Mouse (Mus musculus): Measurements from ENCODE around the gene Sbk3.

DNA sequence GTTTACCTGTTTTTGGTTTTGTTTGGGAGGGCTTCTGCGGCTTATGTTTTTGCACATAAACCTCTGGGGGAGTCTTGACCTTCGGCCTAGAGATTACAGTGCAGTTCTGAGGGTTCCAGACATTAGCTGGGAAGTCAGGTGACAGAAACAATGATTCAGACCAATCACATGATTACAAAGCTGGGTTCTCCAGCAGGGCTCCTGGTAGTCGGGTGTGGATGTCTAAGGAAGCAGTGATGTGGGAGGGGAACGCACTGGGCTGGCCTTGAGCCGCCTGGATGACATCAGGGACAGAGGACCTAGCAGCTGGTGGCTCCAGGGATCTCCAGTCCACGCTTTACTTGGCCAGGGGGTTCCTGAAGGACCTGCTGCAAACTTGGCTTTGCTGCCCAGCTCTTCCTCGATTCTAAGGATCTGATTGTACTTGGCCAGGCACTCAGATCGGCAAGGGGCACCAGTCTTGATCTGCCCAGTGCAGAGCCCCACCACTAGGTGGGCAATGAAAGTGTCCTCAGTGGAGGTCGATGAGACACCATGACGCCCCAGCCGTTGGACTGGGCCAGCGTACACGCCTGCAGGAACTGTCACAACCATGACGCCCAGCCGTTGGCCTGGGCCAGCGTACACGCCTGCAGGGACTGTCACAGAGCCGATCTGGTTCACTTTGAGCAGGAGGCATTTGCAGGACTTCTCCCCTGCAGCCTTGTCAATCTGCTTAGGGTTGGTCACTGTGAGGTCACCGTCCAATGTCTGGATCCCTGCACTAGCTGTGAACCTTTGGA lies 20.2 kb downstream of the Sbk3 start:
- TF ChIP-seq CTCF (IDR thresholded peaks at IDR 0.05; ENCODE audit: low read depth) (no peak), EP300 (optimal IDR thresholded peaks at IDR 0.05) (no peak)
